Mouse (Mus musculus) kidney, adult 2 months (tissue): ENCODE measurements around the gene Hcrt.

Source experiments
- CTCF ChIP-seq: fragments of 200-500 bp; conservative IDR thresholded peaks from 2 replicates; pipeline ENCODE4 v1.5.1; 2011; ENCODE audit warnings: low read depth, mild to moderate bottlenecking, control low read depth, low read length, moderate library complexity, mixed read lengths; ENCODE audit not compliant: insufficient read depth, insufficient read length
- POLR2A ChIP-seq: fragments of 200-500 bp; IDR thresholded peaks from one replicate; pipeline ENCODE4 v1.6.1; 2011; ENCODE audit warnings: low read depth, low read length, control low read depth

DNA sequence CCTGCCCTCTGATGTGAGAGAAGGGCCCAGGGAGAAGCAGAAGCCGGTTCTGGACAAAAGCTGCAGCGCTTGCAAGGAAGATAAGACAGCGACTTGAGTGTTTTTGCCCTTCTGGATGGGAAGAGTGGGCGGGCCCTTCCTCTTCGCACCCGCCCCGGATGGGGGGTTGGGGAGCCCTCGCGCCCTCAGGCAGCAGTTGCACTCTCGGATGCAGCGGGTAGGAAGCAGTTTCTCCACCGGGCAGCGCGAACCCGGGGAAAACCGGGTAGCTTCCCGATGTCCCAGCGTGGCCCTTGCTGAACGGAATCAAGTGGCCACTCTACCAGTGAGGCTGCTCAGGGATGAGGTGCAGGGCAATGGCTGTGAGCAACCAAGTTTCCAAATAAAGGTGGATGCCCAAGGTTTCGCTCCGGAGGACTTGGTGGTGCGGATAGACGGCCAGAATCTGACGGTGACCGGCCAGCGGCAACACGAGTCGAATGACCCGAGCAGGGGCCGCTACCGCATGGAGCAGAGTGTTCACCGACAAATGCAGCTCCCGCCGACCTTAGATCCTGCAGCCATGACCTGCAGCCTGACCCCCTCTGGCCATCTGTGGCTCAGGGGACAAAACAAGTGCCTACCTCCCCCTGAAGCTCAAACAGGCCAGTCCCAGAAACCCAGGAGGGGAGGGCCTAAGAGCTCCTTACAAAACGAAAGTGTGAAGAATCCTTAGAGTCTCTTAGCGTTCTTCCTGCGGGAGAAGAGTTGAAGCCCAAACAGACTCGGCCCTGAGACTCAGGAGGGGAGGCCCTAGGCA lies 48.8 kb downstream of the Hcrt start, which contains the start of gene Hspb9:
- TF ChIP-seq CTCF (no peak), POLR2A (no peak)
